Mouse (Mus musculus) cerebellum, postnatal 14 days (tissue): ENCODE data around the gene Smg1.

Experiments used
- DNase-seq, 2 experiments: peaks; one replicate each; pipeline ENCODE4 v3.0.0; 2021; ENCODE audit warnings: mixed read lengths in 2 of 2

The Smg1 gene

DNA sequence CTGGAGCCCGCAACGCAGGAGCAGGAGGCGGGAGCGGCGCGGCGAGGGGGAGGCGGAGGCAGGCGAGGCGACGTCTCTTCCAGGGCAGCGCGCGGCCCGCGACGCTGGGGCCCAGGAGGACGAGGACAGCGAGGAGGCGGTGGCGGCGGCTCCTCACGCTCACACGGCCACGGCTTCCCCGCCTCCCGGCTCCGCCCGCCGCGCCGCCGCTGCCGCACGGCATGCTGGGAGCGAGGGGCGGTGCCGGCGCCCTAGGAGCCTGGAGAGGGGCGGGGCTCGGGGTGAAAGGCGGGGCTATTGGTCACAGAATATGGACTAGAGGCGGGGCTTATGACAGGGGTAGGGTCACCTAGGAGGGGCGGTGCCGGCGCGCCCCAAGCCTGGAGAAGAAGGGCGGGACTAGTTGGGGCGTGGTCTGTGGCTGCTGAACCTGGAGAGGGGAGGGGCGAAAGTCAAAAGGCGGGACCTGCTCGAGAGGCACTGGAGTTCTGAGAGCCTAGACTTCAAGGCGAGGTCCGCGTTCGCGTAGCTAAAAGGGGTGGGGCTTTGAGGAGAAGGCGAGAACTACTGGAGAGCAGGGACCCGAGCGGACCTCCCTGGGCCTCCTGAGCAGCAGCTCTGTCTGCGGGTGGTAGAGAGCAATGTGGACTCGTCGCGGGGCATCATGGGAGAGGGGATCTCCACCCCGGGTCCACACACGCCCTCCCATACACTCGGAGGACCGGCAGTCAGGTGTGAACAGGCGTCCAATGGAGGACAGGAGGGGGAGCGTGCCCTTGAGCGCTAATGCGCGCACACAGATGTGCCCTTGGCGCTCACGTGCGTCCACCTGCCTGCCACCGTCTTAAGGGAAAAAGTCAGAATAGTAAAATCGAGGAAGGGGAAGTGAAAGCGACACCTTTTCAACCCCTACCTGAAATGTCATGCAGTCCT is at the start of gene Smg1:
TSS of gene Smg1 (minus strand) at position 218 of the 933 bp plus-strand sequence.
- peak; percentile 97 to 98 for DNase-seq

DNA sequence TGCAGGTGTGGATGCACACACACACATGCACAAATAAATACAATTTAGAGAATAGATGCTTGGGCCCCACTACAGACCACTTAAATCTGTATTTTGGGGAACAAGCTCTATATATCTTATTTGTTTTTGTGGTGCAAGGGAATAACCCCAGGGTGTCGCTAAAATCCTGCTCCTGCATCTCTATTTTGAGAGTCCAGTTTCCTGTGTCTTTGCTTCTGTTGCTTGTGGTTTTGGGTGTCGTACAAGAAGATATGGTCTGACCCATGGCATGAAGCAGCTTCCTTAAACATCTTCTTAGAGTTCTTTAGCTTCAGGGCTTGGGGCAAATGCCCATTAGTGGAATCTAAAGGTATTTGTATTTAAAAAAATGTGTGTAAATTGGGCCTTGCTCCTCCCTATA is 39.7 kb upstream of the Smg1 start:
- no peak for DNase-seq

DNA sequence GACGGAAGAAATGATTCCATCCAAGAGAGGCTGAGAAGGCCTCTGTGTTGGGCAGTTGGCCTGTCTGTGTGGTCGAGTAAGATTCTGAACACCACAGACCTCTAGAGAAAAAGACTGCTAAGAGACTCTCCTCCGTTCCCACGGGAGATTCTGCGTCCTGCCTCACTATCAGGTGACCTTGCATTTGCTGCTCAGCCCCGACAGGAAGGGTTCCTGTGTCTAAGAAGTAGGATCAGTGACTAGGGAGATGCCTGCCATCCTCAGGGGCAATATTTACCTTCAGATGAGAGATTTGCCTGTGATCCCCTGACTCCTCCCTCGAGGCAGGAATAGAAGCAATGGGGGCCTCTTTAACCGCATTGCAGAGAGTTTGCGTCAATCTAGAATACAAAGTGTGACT is 39.1 kb upstream of the Smg1 start:
- no peak for DNase-seq

DNA sequence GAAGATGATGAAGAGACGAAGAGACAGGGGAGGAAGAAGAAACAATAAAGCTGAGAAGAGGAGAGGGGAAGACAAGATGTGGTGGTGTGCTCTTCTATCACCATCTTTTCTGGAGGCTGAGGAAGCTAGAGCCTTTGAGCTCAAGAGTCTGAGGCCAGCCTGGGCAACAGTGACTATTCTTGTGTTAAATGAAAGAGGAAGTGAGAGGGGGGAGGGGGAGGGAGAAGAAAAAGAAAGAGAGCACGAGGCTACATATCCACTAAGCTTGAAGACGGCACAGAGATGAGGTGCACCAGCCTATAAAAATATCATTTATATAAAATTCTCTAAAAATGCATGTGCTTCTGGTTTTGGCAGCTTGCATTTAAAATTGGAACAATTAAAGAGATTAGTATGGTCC is 36.1 kb upstream of the Smg1 start:
- no peak for DNase-seq

DNA sequence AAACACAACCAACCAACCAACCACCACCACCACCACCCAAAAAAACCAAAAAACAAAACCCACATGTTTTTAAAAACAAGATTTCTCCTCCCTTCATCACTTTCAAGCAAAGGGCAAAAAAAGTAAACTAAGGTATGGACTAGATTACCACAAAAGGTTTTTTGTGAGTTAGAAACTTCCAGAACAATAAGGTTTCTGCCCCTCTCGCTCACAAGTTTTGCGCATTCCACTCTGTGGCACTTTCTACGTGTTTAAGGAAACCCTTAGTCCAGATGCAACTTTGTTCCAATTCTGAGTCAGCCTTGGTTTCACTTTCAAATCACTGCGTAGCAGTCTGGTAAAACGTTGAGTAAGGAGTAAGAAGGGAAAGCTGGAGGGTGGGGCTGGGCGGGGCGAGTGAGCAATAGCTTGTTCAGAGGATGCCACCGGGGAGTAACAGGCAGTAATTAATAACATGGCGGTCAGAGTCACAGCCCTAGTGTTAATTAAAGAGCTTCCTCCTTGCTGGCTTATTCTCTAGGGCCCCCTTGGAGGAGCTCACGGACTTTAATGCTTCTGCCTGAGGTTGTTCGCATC is 34.0 kb upstream of the Smg1 start:
- DNase-seq, result no peak

DNA sequence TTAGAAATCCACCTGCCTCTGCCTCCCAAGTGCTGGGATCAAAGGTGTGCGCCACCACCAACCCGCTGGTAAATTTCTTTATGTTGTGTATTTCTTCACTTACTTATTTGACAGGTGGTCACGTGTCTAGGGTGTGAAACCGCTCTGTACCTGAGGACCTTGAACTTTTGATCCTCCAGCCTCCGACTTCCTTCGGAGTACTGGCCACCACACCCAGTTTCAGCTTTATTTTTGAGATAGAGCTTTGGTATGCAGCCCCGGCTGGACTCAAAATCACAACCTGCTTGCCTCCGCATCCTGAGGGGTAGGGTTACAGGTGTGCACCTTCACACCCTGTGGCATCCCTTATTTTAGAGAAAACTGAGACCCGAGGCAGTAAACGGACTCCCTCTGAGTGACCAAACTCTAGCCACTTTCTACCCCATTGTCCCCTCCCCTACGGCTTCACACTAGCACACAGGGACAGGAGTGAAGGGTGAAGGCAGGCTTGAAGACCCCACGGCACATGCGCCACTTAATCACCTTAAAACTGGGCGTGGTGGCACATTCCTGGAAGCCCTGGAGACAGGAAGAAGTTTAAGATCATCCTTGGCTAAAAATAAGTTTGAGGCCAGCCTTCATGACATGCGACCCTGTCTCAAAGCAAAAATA is 33.3 kb upstream of the Smg1 start:
- DNase-seq, result no peak

DNA sequence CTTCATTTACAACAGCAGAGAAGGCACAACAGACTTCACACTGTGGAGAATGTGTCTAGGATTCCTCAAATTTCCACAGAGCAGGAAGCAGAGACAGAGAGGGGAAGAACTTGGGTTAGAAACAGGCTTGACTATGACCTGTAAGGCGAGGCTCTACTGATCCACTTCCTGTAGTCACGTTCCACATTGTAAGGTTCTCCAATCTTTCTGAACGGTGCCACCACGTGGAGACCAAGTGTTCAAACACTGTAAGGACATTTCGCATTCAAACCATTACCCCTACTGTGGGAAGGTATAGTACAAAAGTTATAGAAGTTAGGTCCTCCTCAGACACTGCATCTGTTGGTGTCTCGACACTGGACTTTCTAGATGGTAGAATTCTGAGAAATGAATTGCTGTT is 31.8 kb upstream of the Smg1 start:
- DNase-seq, result no peak

DNA sequence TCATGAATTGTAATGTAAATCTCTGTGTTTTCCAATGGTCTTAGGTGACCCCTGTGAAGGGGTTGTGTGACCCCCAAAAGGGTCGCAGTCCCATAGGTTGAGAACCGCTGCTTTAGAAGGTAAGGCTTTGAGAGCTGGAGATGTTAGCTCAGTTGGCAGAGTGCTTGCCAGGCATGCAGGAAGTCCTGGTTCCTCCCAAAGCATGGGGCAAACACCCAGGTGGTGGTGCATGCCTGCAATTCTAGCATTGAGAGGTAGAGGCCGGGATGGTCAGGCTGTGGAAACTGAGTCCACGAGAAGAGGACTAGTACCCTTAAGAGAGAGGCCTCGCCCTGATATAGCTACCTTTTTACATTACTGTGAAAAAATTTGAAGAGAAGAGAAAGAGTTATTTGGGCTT is 31.4 kb upstream of the Smg1 start:
- DNase-seq, result no peak

DNA sequence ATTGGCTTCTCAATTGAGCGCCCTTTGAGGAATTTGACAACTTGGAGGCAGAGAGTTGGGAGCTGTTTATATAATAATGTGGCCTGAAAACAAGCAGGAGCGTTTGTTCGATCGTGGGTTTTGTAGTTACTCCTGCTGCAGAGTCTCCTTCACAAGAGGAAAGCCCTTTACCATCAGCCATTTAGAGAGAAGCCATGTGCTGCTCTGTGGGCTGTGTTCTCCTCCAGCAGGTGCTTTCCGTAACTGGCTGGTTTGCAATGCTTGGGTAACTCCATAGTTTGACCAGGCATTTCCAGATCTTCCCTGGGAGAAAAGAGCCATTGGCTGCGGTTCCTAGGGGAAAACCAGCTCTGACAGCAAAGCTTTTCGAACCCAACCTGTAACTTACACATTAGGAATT is 30.7 kb upstream of the Smg1 start:
- no peak for DNase-seq

DNA sequence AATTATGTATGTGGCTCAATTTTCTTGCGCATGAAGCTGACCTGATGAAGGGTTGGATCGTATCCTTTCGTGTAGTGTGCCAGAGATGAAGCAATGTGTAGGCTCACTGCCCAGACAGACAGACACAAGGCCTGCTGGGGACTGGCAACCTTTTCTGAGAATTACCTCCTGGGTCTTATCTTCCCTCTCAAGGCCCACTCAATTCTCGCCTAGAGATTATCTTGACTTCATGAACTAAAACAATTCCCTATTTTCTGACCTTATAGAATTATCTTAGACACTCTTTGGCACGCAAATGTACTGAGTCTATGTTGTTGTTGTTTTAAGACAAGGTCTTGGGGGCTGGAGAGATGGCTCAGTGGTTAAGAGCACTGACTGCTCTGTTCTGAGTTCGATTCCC is 22.6 kb upstream of the Smg1 start:
- DNase-seq, result peak; percentile 42 to 72

DNA sequence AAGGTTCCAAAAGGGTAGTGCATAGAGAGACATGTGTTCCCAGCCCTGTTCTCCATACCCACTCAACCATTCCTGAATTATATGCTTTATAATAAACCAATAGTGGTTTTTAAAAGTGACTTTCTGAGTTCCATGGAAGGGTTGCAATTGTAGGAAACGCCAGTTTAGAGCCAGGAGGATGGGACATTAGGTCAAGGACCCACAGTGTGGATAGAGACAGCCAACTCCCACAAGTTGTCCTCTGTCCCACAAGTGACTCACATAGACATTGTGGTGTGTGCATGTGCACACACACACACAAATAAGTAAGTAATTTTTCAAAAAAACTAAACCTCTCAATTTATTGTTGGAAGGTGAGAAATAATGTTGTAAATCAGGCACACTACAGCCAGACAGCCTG is 20.1 kb upstream of the Smg1 start:
- no peak for DNase-seq

DNA sequence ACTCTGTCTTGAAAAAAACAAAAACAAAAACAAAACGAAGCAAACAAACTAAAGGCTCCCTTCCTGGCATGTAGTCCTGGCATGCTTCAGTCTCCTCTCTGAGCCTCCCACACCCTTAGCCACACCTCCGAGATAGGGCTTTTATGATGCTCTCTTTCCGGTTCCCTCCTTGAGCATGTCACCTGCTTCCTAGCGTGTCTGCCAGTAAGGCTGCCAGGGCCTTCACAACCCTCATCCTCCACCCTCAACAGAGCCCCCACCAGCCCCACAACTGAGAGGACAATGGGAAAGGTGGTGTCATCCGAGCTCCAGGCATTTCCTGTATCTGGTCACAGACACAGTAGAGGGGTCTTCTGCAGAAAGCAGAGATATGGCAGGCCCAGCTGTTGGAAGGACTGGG is 18.9 kb upstream of the Smg1 start:
- no peak for DNase-seq

DNA sequence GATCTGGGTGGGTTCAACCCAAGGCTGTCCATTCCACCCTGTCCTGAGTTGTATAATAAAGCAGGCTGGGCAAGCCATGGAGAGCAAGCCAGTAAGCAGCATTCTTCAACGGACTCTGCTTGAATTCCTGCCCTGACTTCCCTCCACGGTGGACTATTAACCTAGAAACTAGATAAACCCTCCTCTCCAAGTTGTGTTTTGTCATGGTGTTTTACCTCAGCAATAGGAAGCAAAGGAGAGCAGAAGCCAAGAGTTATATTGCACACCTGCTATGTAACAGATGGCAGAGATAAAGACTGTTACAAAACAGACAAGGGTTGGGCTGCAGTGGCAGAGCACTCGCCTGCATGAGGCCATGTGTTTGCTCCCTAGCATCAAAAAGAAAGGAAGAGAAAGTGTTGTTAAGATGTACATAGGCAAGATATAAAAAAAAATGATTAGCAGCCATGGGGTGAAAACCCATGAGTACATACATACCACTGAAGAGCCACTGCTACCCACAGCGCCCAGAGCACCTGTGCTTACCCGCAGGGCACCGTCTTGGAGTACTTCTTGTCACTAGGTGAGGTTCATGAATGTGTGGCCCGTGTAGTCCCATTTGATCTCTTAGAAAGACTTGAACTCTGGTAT is 16.3 kb upstream of the Smg1 start:
- peak; percentile 52 to 75 for DNase-seq

DNA sequence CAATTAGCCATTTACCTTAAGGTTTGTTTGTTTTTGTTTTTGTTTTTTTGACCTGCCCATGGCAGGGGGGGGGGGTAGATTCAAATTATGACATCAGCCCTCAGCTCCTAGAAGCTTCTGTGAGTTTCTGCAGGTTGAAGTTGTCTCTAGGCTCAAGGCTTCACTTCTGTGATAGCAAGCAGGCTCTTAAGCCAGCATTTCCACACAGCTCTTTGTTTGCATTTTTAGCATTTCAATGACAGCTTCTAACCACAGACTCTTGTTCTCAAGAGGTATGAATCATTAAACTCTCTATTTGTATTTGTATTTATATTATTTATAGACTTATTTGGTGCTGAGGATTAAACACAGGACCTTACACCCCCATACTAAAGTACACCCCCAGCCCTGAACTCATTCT is 15.0 kb upstream of the Smg1 start:
- no peak for DNase-seq

DNA sequence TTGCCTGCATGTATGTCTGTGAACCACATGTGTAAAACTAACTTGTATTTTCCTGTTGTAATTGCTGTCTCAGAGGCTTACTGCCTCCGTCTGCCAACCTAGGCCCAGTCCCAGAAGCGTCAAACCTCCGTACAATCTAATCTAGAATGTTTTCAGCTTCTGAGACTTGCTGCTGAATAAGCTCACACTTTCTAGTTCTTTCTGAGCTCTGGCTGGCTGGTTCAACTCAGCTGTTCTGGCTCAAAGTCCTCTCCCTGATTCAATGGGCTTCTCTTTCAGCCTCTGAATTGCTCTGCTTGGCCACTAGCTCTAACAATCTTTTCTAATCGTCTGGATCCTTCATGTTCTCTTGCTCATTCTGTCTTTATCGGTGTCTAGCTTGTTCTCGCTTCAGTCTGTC is 13.3 kb upstream of the Smg1 start:
- DNase-seq, result no peak

DNA sequence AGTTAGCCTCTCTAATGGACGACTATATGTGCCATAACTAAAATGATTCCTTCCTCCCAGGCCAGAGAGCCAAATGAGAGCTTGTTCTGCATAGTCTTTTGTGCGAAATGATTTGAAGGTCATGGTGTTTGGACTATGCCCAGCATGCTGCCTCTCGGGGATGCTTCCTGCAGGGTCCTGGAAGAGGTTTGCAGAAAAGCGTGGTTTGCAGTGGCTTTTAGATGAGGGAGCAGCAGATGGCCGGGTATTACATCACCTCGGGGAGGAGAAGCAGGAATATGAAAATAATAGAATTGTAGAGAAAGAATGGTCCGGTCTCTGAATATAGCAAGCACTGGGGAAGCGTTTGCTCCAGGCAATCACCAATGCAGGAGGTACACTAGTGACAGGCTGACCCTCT is 11.0 kb upstream of the Smg1 start:
- DNase-seq, result peak; percentile 87 to 92

DNA sequence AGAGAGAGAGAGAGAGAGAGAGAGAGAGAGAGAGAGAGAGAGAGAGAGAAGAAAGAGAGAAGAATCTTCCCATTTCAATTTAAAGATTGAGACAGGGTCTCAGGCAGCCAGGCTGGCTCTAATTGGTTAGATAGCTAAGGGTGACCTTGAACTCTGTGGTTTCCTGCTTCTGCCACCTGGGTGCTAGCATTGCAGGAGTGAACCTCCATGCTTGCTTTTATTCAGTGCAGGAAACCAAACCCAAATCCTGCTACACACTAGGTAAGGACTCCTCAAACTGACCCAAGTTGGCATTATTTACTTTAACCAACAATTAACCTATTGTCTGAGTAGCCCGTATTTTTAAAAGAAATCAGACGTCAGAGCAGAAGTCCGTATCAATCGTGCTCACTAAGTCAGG is 10.5 kb upstream of the Smg1 start:
- DNase-seq, result peak in 1 of 2 experiments; percentile 28

DNA sequence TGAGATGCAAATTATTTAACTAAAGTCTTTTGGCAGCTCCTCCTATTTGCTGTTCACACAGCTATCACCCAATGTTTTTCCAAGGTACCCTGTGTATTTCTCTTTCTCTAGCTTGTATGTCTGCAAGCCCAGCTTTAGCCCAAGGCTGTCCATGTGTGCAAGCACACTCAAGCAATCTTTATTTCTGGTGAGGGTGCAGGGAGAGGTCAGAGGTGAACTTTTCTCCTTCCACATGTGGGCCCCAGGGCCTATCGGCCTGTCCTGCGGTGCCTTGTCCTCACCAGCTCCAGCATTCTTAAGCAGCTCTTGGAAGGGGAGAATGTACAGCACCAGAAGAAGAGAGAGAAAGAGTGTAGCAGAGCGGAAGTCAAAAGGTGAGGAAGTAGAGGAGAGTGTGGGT is 9.5 kb upstream of the Smg1 start:
- DNase-seq, result peak in 1 of 2 experiments; percentile 38

DNA sequence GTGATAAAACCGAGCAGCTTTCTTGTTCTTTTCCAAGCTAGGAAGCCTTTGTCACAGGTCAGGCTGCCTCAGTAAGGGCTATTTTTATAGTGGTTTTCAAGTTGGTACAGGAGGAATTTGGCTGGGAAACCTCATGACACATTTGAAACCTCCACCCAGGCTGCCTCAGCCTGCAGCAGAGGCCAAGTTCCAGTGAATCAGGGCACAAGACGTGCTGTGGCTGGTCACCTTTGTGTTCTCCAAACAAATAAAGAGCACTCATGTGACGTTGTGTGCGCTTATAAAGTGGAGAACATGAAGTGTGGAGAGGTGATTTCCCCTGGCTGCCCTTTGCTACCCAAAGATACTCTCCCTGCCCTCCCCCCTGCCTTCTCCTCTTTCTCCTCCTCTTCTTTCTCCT is 8.9 kb upstream of the Smg1 start:
- peak; percentile 62 to 83 for DNase-seq

DNA sequence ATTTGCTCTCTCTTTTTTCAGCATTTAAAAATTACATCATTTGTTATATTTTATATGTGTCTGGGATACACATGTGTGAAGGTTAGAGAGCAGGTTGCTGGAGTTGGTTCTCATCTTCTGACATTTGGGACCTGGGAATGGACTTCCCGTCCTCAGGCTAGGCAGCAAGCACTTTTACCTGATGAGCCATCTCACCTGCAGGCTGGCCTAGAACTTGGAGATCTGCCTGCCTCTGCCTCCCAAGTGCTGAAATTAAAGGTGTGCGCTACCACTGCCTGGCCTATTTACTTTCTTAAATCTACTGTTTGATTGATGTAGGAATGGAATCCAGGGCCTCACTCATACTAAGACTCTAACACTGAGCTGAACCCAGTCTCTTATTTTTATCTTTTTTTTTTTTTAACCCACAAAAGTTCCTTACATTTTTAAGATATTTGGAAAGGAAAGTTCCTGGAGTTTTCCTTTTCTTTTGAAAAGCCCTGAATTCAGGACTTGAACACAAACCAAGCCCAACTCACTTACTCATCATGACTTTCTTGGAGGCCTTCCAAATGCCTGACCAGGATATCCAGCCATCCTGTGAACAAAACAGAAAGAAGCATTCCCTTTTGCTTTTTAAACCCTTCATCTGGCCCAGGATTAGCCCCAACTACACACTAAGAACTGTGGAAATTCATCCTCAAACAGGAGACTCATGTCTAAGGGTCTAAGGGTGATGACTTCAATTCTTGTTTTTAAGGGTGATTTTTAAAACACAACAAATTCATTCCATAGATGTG is 8.1 kb upstream of the Smg1 start:
- peak; percentile 18 to 42 for DNase-seq

DNA sequence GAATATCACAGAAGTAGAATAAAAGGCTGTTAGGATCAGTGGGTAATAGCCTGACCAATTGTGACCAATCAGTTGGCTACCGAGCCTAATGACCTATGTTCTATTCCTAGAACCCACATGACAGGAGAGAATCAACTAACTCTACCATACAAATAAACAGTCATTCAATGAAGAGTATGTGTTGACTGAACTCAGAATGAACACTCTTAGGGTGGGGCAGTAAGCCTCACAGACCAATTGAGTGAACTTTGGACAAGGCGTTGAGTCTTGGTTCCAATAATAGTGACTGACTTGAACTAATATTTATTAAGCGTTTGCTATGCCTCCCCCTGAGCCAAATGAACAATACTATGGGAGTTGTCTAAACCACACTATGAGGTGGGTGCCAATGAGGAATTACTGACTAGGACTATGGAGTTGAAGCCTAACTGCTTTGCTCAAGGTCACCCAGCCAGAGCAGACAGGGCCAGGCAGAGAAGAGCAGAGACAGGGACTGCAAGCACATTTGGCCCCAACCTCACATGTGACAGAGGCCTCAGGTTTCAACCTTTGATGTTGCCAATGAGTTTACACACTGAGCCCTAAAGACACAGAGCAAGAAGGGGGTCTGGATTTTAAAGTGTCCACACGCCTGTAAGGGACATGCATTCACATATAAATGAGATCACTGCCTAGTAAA is 7.2 kb upstream of the Smg1 start:
- no peak for DNase-seq

DNA sequence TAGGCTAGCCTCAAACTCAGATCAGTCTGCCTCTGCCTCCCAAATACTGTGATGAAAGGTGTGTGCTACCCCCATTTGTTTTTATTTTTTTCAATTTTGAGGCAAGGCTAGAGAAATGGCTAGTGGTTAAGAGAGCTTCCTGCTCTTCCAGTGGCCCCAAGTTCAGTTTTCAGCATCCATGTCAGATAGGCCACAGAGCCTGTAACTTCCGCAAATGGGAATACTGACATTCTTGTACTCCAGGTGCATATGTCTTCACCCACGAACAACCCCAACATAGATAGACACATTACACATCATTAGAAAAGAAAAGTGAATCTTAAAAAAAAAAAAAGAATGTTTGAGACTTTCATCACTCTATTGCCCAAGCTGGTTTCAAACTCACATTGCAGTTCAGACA is 6.1 kb upstream of the Smg1 start:
- no peak for DNase-seq
